Mouse (Mus musculus) G1E-ER4 (cell line): ENCODE results near the gene Smim6. TPM values are rescaled to one million over a fixed set of nuclear protein-coding genes. Genes with fewer than 3 reads are reported as not detected.

ENCODE experiments used
- GATA1 ChIP-seq: IDR thresholded peaks from one replicate; pipeline ENCODE4 v1.8.0; 2012; ENCODE audit warnings: low read length, inconsistent platforms
- polyA plus RNA-seq: library from polyadenylated mRNA; stranded (reverse); fragments of >175 nt; gene quantifications from 2 replicates; pipeline ENCODE4 v1.2.3, GENCODE M21; 2012

The Smim6 gene
- polyA plus RNA-seq, 1 experiment, result not detected

DNA sequence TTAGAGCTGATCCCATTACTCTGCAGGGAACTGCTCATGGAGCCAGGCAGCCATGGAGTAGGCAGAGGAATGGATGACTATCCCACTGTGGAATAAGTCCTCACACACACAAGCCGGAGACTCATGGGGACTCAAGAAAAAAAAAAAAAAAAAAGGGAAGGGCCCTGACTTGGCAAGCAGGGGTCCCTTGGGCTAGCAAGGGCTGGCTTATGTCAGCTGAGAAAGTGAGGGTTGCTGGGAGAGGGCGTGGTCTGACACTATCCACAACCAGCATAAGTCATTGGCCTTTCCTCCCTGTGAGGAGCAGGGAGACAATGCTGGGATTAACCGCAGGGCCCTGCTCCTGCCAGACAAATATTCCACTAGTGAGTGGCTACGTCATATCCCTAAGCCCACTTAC, 4.8 kb downstream of the Smim6 start:
- TF ChIP-seq GATA1, result no peak

DNA sequence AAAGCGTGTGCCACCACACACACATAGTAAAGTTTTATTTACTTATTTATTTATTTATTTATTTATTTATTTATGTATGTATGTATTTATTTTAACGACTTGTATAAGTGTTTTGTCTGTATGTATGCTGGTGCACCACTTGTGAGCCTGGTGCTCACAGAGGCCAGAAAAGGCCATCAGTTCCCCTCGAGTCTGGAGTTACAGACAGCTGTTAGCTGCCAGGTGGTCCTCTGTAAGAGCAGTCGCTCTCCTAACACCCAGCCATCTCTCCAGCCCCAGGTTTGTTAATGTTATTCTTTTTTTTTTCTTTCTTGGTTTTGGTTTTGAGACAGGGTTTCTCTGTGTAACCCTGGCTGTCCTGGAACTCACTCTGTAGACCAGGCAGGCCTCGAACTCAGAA, 6.8 kb downstream of the Smim6 start:
- TF ChIP-seq GATA1, result no peak

- TF ChIP-seq GATA1, result no peak
Observed at GRCm38 (mm10) chr11:115919073-115919472, 7.3 kb downstream of the Smim6 start.

DNA sequence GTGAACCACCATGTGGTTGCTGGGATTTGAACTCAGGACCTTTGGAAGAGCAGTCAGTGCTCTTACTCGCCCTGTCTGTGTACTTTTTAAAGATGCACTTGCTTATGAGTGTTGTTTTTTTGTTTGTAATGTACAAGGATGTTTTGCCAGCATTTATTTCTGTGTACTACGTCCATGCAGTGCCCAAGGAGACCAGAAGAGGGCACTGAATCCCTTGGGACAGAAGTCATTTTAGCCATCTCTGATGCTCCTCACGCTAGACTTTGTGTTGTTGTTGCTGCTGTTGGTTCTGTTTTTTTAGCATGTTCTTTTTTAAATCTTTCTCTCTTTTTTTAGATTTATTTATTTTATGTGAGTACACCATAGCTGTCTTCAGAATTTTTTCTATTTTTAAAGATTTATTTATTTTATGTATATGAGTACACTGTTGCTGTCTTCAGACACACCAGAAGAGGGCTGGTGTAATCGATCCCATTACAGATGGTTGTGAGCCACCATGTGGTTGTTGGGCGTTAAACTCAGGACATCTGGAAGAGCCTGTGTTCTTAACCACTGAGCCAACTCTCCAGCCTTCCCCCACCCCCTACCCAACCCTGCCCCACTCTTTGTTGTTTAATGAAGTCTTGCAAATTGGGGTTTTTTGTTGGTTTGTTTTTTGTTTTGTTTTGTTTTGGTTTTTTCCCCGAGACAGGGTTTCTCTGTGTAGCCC, 8.4 kb downstream of the Smim6 start:
- TF ChIP-seq GATA1, result no peak

DNA sequence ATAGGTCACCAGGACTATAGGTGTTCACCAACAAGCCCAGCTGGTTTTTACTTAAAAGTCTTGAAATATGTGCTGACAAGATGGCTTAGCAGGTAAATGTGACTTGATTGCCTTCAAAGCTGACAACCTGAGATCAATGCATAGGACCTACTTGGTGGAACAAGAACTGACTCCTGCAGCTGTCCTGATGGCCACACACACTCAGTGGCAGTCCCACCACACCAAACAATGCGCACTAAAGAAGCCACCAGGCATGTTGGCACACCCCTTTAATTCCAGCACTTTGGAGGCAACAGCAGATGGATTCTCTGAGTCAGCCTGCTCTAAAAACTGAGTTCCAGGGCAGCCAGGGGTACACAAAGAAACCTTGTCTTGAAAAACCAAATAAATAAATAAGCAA, 10.2 kb downstream of the Smim6 start:
- TF ChIP-seq GATA1, result no peak

DNA sequence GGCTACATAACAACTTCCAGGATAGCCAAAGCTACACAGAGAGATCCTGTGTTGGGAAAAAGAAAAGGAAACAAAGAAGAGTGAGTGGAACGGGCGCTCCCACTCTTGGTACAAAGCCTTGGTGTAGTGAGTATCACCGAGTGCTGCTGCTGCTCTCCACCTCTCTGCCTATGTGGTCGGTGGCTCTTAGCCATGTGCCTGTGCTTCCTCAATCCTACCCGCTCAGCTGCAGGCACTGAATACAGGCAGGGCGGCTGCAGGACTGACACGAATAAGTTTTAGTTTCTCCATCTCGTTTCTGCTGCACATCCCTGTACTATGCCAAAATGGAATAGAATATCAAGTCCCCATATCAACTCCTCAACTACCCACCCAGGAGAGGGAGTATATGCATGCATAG, 17.2 kb downstream of the Smim6 start:
- no peak for TF ChIP-seq GATA1

GRCm38 (mm10) chr11:115929818-115930217, 18.0 kb downstream of the Smim6 start:
- TF ChIP-seq GATA1, result no peak

GRCm38 (mm10) chr11:115931235-115931634, 19.4 kb downstream of the Smim6 start:
- no peak for TF ChIP-seq GATA1

GRCm38 (mm10) chr11:115933108-115933746, 21.4 kb downstream of the Smim6 start, which contains the start of the genes Sap30bp and Recql5:
Gene Sap30bp (plus strand): TSS chr11:115933282.
Gene Recql5 (minus strand): TSS chr11:115933477.
- TF ChIP-seq GATA1, result no peak

- no peak for TF ChIP-seq GATA1
Observed at GRCm38 (mm10) chr11:115933747-115934110, 21.9 kb downstream of the Smim6 start.

DNA sequence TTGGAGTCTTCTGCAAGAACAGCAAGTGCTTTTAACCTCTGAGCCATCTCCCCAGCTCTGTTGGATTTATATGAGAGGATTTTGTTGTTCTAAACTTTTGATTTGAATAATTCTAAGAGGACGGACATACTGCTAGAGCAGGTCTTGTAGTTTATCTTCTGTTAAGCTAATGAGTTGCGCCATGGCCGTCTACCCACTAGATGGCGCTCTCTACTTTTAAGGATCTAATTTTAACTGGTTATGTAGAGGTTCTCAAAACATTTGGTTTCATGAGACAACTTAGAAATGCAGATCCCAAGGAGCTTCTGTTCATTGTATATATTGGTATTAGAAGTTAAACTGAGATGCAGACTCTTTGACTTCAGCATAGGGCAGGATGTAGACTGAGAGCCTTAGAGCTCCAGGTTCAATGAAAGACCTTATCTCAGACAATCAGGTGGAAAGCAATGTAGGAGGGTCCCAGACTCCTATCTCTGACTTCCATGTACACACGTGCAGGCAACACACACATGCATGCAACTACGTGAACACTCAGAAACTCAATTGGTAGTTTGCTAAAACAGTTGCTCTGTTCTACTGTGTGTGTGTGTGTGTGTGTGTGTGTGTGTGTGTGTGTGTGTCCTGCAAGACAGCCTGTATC, 28.0 kb downstream of the Smim6 start:
- TF ChIP-seq GATA1, result no peak

GRCm38 (mm10) chr11:115941980-115942379, 30.2 kb downstream of the Smim6 start:
- no peak for TF ChIP-seq GATA1

GRCm38 (mm10) chr11:115945247-115945646, 33.4 kb downstream of the Smim6 start:
- TF ChIP-seq GATA1, result no peak

DNA sequence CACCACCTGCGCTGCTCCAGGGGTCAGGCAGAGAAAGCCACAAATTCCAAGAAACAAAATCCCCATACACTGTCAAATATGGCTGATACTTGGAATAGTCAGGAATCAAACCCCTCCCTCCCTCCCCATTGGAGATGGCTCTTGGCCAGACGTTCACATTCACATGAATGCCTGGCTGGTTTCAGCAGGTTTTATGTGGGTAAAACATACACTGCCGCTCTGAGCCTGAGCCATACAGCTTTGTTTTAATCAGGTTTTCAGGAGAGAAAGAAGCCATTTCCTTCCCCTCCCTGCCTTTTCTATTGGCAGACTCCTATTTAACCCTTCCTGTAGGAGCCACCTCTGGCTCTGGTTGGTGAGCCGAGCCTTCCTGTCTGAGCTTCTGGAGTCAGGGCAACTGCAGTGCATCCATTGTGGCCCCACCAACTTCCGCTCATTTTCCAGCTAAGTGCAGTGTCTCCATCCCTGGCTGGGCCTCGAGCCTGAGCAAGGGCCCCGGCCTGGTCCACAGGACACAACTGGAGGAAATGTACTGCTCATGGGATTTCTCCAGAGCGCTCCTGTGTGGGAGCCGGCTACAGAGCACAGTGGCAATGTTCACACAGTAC, 34.5 kb downstream of the Smim6 start:
- no peak for TF ChIP-seq GATA1

DNA sequence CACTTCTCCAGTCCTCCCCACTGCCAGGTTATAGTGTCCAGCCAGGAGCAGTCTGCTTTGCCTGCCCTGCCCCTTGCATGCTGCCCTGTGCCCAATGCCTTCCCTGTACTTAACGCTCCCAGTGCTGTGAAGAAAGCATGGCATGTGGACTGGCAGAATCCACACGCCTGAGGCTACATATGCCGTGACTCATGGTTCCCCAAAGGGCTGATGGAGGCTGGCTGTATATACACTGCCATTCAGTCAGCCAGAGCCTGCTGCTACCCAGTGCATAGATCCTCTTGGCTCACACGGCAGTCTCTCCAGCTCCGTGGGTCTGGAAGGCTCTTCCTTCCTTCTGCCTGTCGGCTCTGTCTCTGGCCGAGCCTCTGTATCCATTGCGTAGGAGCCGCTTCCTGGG, 36.5 kb downstream of the Smim6 start:
- TF ChIP-seq GATA1, result no peak

DNA sequence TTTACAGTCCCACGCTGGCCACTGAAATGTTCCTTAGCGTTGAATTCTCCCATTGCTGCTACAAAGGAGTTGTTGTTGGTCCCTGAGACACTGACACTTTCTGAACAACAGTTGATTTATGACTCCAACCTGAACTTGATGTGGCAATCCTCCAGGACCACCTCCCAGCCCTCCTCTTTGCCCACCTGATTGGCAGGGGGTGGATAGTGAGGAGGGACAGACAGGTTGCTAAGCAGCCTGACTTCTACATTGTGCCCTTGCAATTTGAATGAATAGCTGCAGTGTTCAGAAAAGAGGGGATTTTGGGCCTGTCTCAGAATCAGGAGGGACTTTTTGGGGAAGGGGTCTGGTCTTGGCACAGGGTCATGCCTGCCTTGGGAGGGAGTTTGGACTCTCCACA, 38.9 kb downstream of the Smim6 start:
- TF ChIP-seq GATA1, result no peak
